Mouse (Mus musculus) leukemia stem cell, adult 10-12 weeks (primary cell): ENCODE data around the gene Gm6880. TPM values are rescaled to one million over a fixed set of nuclear protein-coding genes. Genes with fewer than 3 reads are reported as not detected.

ENCODE experiments used
- polyA plus RNA-seq: library from polyadenylated mRNA; stranded (reverse); fragments of >175 nt; gene quantifications from 2 replicates; pipeline ENCODE4 v1.2.3, GENCODE M21; 2012; ENCODE audit warnings: low replicate concordance

The Gm6880 gene
- not detected in 2 replicates for polyA plus RNA-seq

DNA sequence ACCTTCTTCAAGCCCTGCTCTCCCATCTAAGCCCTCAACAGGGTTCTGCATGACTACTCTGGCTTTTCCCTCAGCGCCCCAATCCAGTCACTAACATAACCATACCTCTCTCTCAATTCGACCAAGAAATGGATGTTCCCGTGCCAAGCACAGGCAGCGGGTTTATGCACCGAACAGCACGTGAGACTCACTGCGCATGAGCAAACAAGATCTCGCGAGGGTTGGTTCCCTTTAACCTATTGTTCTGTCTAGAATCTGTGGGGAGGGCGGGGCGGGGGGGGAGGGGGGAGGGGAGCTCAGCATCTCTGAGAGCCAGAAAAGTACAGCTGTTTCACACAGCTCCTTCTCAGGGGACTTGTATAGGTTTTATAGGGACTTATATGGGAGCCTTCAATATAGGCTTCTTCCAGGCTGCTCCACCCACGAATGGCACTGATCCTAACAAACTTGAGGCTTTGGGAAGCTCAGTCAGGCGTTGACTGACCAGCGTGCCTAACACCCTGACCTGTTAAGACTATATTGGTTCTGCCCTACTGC lies at the start of gene Gm6880:
TSS of gene Gm6880 (minus strand) at position 51 of the 537 bp plus-strand sequence.

Other genes with a start within 250 kb of the Gm6880 start
- 42.2 and 77.0 TPM in 2 replicates for gene Flna, start 231.6 kb downstream of the Gm6880 start, polyA plus RNA-seq
- 14.2 and 47.5 TPM in 2 replicates for gene Emd, start 226.7 kb downstream of the Gm6880 start, polyA plus RNA-seq
- 109 and 533 TPM in 2 replicates for gene Rpl10, start 210.6 kb downstream of the Gm6880 start, polyA plus RNA-seq
- 33.1 and 36.6 TPM in 2 replicates for gene Taz, start 199.5 kb downstream of the Gm6880 start, polyA plus RNA-seq
- 0.18 and 1.0 TPM in 2 replicates for gene Dnase1l1, start 199.1 kb downstream of the Gm6880 start, polyA plus RNA-seq
- 16.9 and 43.6 TPM in 2 replicates for gene Atp6ap1, start 184.3 kb downstream of the Gm6880 start, polyA plus RNA-seq
- gene Gdi1, start 176.4 kb downstream of the Gm6880 start, polyA plus RNA-seq, result 29.7 and 52.2 TPM in 2 replicates
- 8.0 and 12.8 TPM in 2 replicates for gene Fam50a, start 168.4 kb downstream of the Gm6880 start, polyA plus RNA-seq
- 6.0 and 6.2 TPM in 2 replicates for gene Plxna3, start 152.3 kb downstream of the Gm6880 start, polyA plus RNA-seq
- gene Lage3, start 127.8 kb downstream of the Gm6880 start, polyA plus RNA-seq, result 5.2 and 5.7 TPM in 2 replicates
- 12.5 and 13.6 TPM in 2 replicates for gene Ubl4a, start 108.2 kb downstream of the Gm6880 start, polyA plus RNA-seq
- gene Slc10a3, start 108.0 kb downstream of the Gm6880 start, polyA plus RNA-seq, result 1.8 and 3.0 TPM in 2 replicates
- gene Fam3a, start 88.1 kb downstream of the Gm6880 start, polyA plus RNA-seq, result 3.6 and 6.3 TPM in 2 replicates
- gene Ikbkg, start 88.1 kb downstream of the Gm6880 start, polyA plus RNA-seq, result 8.5 and 10.8 TPM in 2 replicates
- gene G6pdx, start 52.2 kb downstream of the Gm6880 start, polyA plus RNA-seq, result 6.0 and 14.2 TPM in 2 replicates
- not detected in 2 replicates for gene Olfr1326-ps1, start 93.5 kb upstream of the Gm6880 start, polyA plus RNA-seq
- gene Olfr1325, start 111.3 kb upstream of the Gm6880 start, polyA plus RNA-seq, result not detected in 2 replicates
- gene Gm5640, start 164.2 kb upstream of the Gm6880 start, polyA plus RNA-seq, result not detected in 2 replicates